Mouse (Mus musculus) R1 (cell line): ENCODE measurements around the gene Trex1.

ENCODE experiments used
- DNase-seq: peaks from one replicate; pipeline ENCODE4 v3.0.0-alpha.2; 2018; ENCODE audit warnings: low read depth, low spot score

Trex1 gene

DNA sequence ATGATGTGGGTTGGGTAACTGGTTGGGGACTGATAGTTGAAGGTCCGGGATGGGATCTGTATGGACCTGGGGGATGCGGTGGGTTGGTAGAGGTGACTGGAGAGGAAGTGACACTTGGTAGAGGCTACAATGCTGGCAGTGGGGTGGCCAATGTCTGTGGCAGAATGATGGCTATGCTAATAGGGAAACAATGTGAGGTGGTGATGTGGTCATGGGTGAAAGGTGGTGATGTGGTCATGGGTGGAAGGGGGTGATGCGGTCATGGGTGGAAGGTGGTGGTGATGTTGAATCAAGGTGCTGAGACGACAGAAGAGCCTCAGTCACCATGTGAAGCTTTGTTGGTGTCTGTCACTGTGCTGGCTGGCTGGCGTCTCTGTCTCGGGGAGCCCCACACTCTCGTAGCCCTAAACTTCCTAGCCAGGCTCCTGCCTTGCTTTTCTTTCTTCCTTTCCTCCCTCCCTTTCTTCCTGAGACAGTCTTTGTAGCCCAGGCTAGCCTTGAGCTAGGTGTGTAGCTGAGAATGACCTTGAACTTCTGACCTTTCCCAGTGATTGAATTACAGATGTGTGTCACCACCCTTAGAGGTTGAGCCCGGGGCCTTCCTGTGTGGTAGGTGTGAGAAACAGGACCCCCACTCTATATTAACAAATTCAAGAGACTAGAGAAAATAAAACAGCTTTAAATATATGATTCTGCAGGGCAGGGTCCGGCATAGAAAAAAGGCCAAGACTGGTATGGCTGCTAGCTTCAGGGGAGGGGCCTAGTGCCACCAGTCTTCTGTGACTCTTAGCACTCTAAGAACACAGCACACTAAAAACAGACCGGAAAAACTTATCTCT lies 7.7 kb downstream of the Trex1 start:
- peak; percentile 53 for DNase-seq

DNA sequence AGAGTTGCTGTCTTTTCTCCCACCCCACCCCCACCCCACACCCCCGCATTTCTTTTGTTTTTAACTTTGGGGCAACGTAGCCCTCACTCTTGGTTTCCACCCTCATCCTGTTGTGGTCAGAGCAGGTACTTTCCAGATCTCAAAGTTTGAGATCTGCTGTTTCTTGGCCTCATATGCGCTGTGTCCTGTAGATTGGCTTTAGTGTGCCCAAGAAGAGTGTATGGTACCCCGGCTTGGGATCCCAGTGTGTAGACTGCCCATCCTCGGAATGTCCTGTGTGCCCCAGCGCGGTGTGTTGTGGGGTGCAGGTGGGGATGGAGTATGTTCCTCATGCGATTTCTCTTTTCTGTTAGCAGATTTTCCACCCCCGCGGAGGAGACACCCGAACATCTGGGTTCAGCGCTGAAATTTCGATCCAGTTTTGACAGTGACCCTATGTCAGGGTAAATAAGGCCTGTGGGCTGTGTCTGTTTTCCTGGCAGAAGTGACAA lies 8.5 kb downstream of the Trex1 start:
- DNase-seq: no peak

DNA sequence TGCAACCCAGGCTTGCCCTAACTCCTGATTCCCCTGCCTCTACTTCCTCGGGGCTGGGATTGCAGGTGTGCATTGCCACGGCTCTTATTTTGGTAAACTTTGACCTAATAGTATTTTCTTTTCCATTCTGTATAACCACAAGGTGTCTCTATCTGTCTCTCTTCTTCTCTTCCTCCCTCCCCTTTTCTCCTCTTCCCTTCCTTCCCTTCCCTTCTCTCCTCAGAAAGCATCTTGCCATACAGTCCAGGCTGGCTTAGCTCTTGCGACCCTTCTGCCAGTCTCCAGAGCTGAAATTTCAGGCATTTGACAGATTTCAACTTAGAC lies 8.9 kb downstream of the Trex1 start:
- DNase-seq: no peak

DNA sequence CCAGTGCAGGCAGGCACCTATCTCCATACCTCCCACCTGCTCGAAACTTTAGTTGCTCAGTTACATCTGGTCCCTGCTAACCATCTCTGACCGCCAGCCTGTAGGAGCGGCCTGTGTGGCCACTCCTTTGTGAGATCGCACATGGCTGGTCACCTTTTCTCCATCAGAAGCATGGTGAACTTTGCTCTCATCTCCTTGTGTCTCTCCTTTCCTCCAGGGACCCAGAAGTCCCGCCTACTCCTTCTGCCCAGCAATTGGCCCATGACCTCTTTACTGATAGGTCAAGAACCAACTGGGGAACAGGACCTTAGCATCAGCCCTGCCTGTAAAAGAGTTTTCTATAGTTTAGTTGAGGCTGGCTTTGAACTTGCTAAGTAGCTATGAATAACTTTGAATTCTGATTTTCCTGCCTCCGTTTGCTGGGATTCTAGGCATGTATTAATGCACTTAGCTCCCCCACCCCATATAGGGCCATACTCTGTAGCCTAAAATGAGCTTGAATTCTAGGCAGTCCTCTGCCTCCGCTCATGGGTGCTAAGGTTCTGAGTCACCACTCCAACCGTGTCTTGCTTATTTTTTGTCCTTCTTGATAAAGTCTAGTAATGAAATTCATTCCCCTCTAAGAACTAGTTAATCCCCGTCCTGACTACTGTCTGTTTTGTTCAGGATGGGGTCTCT lies 9.4 kb downstream of the Trex1 start:
- DNase-seq: peak; percentile 79

DNA sequence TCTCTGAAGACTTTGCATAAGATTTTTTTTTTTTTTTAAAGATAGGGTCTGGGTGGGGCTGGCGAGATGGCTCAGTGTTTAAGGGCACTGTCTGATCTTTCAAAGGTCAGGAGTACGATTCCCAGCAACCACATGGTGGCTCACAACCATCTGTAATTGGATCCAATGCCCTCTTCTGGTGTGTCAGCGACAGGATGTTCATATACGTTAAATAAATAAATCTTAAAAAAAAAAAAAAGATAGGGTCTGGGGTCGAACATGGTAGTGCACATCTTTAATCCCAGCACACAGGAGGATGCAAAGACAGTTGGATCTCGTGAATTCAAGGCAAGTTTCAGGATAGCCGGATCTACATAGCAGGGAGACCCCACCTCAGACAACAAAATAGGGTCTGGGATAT lies 10.2 kb downstream of the Trex1 start:
- DNase-seq: no peak

DNA sequence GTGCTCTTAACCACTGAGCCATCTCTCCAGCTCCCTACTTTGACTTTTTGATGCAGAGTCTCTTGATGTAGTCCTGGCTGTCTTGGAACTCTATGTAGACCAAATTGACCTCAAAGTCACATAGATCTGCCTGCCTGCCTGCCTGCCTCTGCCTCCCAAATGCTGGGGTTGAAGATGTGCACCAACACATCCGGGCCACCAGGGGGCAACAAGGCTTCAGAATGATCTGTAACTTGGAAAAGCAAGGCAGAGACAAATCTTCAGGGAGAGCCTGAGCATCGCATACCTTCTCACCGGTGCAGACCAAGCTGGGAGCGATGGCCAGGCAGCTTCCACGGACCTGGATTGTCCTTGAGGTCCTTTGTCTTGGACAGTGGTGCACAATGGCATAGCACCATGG lies 13.2 kb downstream of the Trex1 start:
- peak; percentile 88 for DNase-seq

DNA sequence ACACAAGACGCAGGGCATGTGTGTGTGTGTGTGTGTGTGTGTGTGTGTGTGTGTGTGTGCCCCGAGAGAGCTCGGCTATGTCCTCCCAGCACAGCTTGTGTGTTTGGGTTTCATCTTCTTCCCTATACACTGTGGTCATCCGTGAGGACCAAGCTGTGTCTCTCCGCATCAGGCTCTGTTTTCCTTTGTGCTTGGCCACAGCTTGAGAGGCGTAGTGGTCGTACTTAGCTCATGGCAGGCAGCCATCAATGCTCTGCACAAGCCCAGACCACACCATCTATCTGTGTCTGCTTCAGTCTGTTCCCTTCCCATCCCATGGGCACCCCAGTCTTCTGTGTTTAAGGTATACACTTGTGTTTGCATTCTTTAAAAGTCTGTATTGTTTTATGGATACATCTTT lies 18.2 kb downstream of the Trex1 start:
- DNase-seq: no peak

DNA sequence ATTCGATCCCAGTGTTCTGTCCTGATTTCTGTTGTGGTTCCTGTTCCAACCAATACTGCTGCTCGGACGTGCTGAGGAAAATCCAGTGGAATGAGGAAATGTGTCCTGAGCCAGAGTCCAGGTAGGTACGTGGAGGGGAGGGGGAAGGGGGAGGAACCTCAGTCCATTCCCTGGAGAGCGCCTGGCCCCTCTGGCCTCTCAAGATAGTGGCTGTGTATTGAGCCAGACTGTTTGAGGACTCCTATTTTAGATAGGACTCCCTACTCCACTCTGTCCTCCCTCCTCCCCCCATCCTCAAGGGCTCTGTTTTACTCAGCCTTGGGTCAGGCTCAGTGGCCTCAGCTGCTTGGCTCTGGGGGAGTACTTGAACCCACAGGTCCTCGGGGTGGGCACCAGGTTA lies 18.6 kb downstream of the Trex1 start:
- no peak for DNase-seq

DNA sequence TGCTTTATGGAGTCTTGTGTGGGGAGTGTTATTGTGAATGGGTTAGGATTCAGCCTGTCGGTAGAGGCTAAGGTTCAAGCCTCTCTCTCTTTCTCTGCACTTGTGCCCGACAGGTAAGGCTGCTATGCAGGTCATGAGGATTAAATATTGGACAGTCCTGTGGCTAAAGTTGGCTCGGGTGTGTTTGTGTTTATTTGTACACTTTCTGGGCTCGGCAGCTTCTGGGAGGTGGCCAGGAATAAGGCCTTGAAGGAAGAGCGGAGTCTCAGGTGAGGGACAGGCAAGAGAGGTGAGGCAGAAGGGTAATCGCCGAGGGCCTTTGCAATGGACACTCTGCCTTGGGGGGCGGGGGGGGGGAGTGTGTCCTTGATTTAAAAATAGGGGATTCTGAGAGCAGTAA lies 19.3 kb downstream of the Trex1 start:
- DNase-seq: no peak

DNA sequence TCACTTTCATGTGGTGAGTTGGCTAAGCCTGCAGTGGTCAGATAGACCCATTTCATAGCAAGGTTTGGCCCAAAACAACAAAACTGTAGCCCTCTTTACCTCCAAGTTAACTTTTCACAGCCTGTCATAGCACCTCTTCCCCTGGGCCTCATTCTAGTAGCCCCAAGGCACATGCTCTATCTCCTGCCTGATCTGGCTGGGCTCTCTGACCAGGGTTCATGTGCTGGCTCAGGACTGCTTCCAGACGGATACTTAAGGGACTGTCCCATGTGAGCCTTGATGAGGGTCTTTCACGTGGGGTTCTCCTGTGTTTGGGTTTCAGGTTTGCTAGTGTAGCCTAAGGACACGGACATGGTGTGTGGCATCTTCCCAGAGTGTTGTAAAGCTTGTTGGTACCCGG lies 19.9 kb downstream of the Trex1 start:
- DNase-seq: no peak

DNA sequence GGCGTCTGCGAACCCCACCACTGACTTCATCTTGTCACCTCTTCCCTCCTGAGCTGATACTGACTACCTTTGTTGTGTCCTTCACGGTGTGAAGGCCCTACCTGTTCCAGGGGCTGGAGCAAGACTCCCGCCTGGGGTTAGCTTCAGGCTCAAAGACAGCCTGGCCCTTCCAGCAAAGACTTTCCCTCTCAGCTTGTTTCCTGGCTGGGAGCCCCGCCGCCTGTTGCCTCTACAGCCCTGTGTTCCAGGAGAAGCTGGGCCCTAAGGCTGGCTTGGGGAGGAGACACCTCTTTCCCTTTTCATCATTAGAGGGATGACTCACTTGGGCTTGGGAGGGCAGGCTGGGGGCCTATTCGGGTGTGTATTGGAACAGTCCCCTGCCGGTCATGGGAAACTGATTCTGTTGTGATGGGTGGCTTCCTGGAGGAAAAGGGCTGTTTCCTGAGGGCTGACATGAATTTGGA lies 20.6 kb downstream of the Trex1 start:
- DNase-seq: peak; percentile 58

DNA sequence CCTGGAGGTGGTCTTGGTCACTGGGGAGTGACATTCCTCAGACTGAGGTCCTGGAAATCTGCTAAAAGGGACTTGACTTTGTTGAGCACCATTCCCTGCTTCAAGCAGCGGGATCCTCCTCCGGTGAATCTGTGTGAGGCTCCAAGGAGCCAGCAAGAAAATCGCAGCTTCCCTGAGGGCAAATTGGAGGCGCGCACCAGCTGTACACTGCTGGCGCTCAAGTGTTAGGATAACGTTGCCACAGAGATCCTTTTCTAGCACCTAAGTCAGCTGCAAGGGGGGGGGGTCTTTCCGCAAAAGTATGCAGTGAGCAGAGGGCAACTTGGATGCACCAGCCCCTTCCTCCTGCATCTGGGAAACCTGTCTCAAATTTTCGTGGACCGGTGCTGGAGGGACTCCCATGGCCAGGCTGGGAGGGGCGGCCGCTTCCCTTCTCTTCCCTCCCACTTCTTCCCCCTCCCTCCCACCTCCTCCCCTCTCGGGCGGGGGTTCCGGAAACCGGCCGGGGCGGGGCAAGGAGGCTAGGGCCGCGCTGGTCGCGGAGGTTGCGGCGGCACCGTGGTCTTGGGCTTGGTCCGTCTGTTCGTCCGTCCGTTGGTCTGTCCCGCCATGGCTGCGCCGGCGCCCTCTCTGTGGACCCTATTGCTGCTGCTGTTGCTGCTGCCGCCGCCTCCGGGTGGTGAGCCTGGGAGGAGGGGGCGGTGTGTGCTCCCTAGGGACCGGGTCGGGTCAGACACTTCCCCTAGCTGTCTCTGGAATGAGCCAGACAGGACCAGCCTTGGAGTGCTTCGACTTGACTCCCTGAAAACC lies 21.2 kb downstream of the Trex1 start, which contains the start of gene Shisa5:
TSS of gene Shisa5 (plus strand) at position 480 of the 810 bp plus-strand sequence.
- peak; percentile 88 for DNase-seq

DNA sequence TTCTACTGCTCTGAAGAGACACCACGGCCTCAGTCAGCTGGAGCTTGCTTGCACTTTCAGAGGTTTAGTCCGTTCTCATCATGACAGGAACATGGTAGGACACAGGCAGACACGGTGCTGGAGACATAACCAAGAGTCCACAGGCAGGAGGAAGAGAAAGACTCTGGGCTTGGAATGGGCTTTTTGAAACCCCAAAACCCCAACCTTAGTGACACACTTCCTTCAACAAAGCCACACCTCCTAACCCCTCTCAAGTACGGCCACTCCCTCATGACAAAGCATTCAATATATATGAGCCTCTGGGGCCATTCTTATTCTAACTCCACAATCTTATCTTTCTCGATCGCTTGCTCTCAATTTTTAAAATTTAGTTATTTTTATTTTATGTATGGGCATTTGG lies 27.1 kb downstream of the Trex1 start:
- DNase-seq: no peak

DNA sequence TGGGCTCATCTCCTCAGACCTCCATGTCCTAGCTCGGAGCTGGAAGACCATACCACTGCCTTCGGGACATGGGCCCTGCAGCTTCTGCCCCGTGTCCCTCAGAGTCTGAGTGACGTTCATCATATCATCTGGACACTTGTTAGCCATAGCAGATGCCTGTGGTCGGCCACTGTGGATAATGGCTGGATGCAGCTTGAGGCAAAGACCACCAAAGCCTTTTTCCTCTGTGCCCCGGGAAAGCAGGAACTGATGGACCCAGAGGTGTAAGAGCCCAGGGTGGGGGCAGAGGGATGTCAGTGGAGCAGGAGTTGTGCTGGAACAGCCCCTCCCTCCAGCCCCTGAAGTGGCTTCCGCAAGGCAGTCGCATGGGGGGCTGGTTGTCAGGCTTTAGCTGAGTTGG lies 27.8 kb downstream of the Trex1 start:
- no peak for DNase-seq

DNA sequence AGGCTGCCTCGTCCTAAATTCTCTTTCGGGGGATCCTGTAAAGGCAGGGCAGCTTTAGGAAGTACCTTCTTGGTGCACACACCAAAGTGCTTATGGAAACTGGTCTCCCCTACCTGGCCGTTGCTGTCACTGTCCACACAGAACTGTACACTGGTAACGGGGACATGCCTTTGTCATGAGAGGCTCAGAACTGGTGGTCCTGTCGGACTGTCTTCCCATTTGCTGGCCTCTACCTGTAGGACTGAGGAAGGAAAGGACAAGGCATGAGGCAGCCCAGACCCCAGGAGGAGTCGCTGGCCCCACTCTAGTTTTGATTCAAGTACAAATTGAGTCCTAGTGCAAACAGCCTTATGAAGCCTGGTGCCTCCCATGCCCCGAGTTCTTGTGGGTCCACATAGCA lies 28.5 kb downstream of the Trex1 start:
- DNase-seq: no peak

DNA sequence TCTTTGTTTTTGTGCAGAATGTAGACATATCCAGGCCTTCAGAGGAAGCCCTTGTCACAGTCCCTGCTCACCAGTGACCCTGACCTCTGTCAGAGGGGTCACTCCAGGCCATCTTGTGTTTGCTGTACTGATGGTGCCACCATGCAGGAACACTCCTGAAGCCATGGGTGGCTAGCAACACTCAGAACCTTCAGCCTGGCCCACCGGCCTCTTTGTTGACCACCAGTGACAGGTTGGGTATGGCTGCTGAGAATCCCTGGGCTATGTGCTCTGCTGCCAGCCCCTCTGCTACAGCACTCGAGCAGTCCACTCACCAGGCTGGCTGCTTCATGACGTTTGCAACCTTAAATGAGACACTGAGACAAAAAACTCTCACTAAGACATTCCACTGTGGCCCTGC lies 29.2 kb downstream of the Trex1 start:
- DNase-seq: no peak

DNA sequence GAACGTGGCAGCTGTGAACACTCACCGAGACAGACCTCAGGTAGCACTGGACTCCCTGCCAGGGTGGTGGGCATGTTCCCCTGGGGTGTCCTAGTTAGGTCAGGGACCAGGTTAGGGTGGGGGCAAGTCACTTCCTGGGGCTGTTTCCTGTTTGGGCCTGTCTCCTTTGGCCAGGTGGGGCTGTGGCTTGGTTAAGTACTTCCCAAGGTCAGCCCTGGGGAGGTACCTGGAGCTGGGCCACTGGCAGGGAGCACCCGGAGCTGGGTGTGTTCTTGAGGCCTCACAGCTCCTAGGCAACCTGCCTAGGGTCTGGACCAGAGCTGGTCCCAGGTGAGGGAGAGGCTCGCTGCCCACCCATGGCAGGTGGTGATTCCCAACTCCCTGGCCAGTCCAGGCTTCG lies 30.6 kb downstream of the Trex1 start:
- DNase-seq: no peak

DNA sequence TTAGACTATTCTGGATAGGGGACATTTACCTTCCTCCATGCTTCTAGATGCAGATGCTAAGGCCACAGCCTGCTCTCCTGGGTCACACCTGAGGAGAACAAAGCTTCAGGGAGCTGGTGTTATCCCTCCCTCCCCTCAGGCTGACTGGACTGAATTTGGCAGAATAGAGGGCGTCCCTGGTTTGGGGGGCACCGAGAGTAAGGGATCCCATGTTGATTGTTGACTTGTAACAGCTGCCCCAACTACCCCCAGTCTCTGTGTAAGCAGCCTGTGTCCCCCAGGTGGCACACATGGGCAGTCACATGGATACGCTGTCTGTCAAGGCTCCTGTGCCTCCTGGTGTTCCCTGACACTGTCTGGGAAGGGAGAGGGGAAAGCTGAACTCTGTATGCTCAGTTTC lies 31.1 kb downstream of the Trex1 start:
- DNase-seq: no peak

DNA sequence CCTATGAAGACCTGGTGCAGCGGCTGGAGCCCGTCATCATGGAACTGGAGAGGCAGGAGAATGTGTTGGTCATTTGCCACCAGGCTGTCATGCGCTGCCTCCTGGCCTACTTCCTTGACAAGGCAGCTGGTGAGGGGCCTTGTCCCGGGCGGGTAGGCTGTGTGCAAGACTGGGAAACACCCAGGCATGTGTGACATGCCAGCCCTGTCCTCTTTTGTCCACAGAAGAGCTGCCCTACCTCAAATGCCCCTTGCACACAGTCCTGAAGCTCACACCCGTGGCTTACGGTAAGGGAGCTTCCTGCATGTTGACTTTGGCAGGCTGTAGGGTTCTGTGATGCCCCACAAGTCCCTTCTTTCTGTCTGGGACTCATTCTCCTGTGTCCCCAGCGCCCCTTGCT lies 32.0 kb downstream of the Trex1 start:
- no peak for DNase-seq

DNA sequence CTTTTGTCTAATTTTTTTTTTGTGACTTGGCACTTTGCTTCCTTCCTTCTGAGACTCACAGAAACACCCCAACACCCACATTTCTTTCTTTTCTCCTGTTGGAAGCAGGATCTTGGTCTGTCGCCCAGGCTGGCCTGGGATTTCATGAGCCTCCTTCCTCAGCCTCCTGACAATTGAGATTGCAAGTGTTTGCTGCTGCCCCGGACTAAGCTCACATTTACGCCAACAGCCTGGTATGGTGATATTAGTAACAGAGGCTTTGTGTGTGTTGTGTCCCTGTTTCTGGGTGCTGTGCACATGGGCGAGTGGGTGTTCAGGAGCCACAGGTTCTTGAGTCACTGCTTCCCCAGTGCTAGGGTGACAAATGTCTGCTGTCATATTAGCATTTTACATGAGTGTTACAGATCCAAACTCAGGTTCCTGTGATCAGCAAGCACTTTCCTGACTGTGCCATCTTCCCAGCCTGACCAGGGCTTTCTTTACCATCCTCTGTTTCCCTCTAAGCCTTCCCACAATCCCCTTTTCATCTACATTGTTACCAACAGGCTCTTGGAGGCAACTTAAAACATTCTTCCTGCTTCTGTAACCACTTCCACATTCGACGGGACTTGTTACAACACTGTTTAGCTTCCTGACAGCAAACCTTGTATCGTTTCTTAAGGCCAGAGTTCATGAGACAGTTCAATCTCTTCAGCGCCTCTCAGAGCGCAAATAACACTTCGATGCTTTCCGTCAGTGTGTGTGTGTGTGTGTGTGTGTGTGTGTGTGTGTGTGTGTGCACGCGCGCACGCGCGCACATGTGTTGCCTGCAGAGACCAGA lies 36.5 kb downstream of the Trex1 start:
- DNase-seq: no peak

DNA sequence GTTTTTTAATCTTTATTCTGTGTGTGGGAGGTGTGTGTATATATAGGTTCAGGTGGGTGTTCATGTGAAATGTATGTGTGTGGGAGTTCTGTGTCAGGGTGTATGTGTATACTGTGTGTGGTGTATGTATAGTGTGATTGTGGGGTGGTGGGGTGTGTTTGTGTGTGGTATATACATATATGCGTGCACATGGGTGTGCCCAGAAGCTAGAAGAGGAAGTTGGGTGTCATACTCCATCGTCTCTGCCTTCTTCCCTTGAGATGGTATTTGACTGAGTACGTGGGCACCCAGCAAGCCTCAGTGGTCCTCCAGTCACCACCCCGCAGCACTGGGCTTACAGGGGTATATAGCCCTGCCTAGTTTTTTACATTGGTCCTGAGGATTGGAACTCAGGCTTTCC lies 38.1 kb downstream of the Trex1 start:
- no peak for DNase-seq
